ENCODE assay signal across 9 mouse cellular contexts in genomic region chr2:118775846-118776245, GRCm38 (mm10). TPM values are rescaled to one million over a fixed set of nuclear protein-coding genes. Genes with fewer than 3 reads are reported as not detected.
DNase-seq lines count a peak whose midpoint lies in the region; ATAC-seq lines count a peak whose summit lies in the region.
"Had no signal": no experiment of that assay in that cellular context is flagged by ENCODE, and none has a peak within 500 bp of the region (broad histone marks: within the 10 kb centered on the region; RNA-seq: fewer than 3 reads in every experiment).

No protein-coding gene starts in this region.

- no peak overlapping the region for H3K27ac ChIP-seq in intestine, embryonic 16.5 days (ENCODE audit: low read length)
- no peak overlapping the region for H3K27ac ChIP-seq in intestine, embryonic 15.5 days

- 84% methylated on average over 3 of the region's 4 CpGs for WGBS in intestine, embryonic 16.5 days
- 70% methylated on average over 4 of the region's 4 CpGs for WGBS in intestine, embryonic 15.5 days

- H3K4me1 ChIP-seq in intestine, embryonic 16.5 days (ENCODE audit: control insufficient read depth, insufficient read depth, low read length), result peaks cover 20% of the 10 kb centered on the region
- H3K4me1 ChIP-seq in intestine, embryonic 15.5 days (replicated peaks), result peaks cover 14% of the 10 kb centered on the region

- ATAC-seq in intestine, embryonic 16.5 days, result no peak
- ATAC-seq in intestine, embryonic 15.5 days, result no peak

- H3K4me3 ChIP-seq in intestine, embryonic 16.5 days (ENCODE audit: low read length), result no peak overlapping the region
- no peak overlapping the region for H3K4me3 ChIP-seq in intestine, embryonic 15.5 days (replicated peaks)

- no peaks in the 10 kb centered on the region for H3K27me3 ChIP-seq in intestine, embryonic 16.5 days (replicated peaks; ENCODE audit: control insufficient read depth, insufficient read depth, low read length)
- H3K27me3 ChIP-seq in intestine, embryonic 15.5 days (replicated peaks), result no peaks in the 10 kb centered on the region

- H3K9me3 ChIP-seq in intestine, embryonic 16.5 days (ENCODE audit: control insufficient read depth, low read length), result no peaks in the 10 kb centered on the region
- no peaks in the 10 kb centered on the region for H3K9me3 ChIP-seq in intestine, embryonic 15.5 days

- peak; percentile 96 for DNase-seq in brain, adult 2 months (ENCODE audit: low read depth, low spot score)
- DNase-seq in cerebellum, postnatal 14 days, result peak; percentile 76
- peak; percentile 59 to 82 for DNase-seq in left cerebral cortex, adult 9 months (ENCODE audit: low spot score in 2 of 2)
- DNase-seq in thymus, postnatal 14 days, result no peak
- DNase-seq in kidney, postnatal 36 days, result no peak
- DNase-seq in ovary, postnatal 36 days (ENCODE audit: low spot score), result no peak
- DNase-seq: midbrain, embryonic 14.5 days had no signal

- H3K9ac ChIP-seq in intestine, embryonic 16.5 days (ENCODE audit: low read depth, low read length), result 0 out of 2 replicates have a peak overlapping the region, but pooled peaks have one; percentile 24
- H3K9ac ChIP-seq in intestine, embryonic 15.5 days, result no peak overlapping the region

- H3K4me2 ChIP-seq in intestine, embryonic 16.5 days (ENCODE audit: low read depth, low read length), result no peak overlapping the region
- H3K4me2 ChIP-seq in intestine, embryonic 15.5 days (replicated peaks), result no peak overlapping the region

- H3K36me3 ChIP-seq in intestine, embryonic 16.5 days (ENCODE audit: control insufficient read depth, insufficient read depth, low read length), result no peaks in the 10 kb centered on the region; the same call in 1 of the 2 replicates
- H3K36me3 ChIP-seq in intestine, embryonic 15.5 days, result no peaks in the 10 kb centered on the region

RNA-seq across cellular contexts. Expression of gene Phgr1, which starts 3.3 kb away (rescaled TPM):
- 66.6 and 66.9 TPM in 2 replicates for polyA plus RNA-seq in intestine, embryonic 16.5 days (2015; fragmentation: Nextera tagmentation; extraction: Ambion mirVana)
- polyA plus RNA-seq in intestine, embryonic 15.5 days (2015; fragmentation: Nextera tagmentation; extraction: Ambion mirVana), result 41.2 and 48.8 TPM in 2 replicates
- polyA plus RNA-seq: midbrain, embryonic 14.5 days had no signal

RNA-seq across cellular contexts. Expression of gene Disp2, which starts 3.7 kb away (rescaled TPM):
- 2.2 and 2.3 TPM in 2 replicates for polyA plus RNA-seq in intestine, embryonic 16.5 days (2015; fragmentation: Nextera tagmentation; extraction: Ambion mirVana)
- polyA plus RNA-seq in intestine, embryonic 15.5 days (2015; fragmentation: Nextera tagmentation; extraction: Ambion mirVana), result 2.7 TPM in 2 replicates

RNA-seq across cellular contexts. Expression of gene Ccdc9b, which starts 13.4 kb away (rescaled TPM):
- polyA plus RNA-seq in intestine, embryonic 16.5 days (2015; fragmentation: Nextera tagmentation; extraction: Ambion mirVana), result 0.93 and 1.2 TPM in 2 replicates
- polyA plus RNA-seq in intestine, embryonic 15.5 days (2015; fragmentation: Nextera tagmentation; extraction: Ambion mirVana), result 1.1 TPM in 2 replicates

RNA-seq across cellular contexts. Expression of gene Inafm2, which starts 30.3 kb away (rescaled TPM):
- polyA plus RNA-seq in intestine, embryonic 16.5 days (2015; fragmentation: Nextera tagmentation; extraction: Ambion mirVana), result 21.9 and 24.1 TPM in 2 replicates
- 21.0 and 23.4 TPM in 2 replicates for polyA plus RNA-seq in intestine, embryonic 15.5 days (2015; fragmentation: Nextera tagmentation; extraction: Ambion mirVana)

RNA-seq across cellular contexts. Expression of gene Knstrn, which starts 38.0 kb away (rescaled TPM):
- 78.5 and 85.7 TPM in 2 replicates for polyA plus RNA-seq in intestine, embryonic 16.5 days (2015; fragmentation: Nextera tagmentation; extraction: Ambion mirVana)
- polyA plus RNA-seq in intestine, embryonic 15.5 days (2015; fragmentation: Nextera tagmentation; extraction: Ambion mirVana), result 89.5 and 98.5 TPM in 2 replicates

Comparison
In these comparisons a context has a peak if more than half of its experiments do, and no peak if none do; other contexts are left out.
1. DNase-seq: peak in brain, adult 2 months (single experiment), cerebellum, postnatal 14 days (2 of 2) and left cerebral cortex, adult 9 months (2 of 2); none in thymus, postnatal 14 days (single experiment), kidney, postnatal 36 days (0 of 2) and ovary, postnatal 36 days (single experiment).